Mouse (Mus musculus) cerebellum, adult (tissue): ENCODE results near the gene Gstm1.
"Not testable (repeated sequence)": the region's sequence is repeated elsewhere in the genome, so short reads cannot be mapped to it uniquely, and the experiment has no call there.

Experiments used
- ATAC-seq: cut with Nextera tagmentation; 2 replicates; pipeline ENCODE4 v1.9.2; 2017; ENCODE audit warnings: mild to moderate bottlenecking, moderate library complexity, mixed read lengths; ENCODE audit not compliant: insufficient number of reproducible peaks, low FRiP score, low TSS enrichment

Gstm1 gene

GRCm38 (mm10) chr3:108018190-108018820 is 532 bp upstream of the Gstm1 start:
- no peak for ATAC-seq

DNA sequence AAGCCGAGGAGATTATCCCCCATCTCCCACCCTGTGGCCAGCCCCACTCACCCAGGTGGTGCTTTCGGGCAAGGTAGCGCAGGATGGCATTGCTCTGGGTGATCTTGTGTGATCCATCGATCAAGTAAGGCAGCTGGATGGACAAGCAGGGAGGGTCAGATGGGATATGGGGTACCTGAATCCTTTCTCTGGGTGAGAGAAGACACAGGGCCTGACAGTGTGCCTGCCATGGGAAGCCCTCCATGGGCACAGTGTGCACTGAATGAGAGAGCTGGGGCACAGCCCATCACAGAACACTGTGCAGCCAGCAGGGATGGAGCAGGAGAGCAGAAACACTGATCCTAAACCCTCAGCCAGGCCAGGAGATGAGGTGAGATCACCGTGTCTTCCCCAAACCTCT is 1.3 kb downstream of the Gstm1 start:
- ATAC-seq = not testable (repeated sequence)

- ATAC-seq = no peak
These were observed 2.8 kb downstream of the Gstm1 start for GRCm38 (mm10) chr3:108014974-108015346.

- no peak for ATAC-seq
These were observed 3.4 kb downstream of the Gstm1 start for GRCm38 (mm10) chr3:108014098-108014973.

DNA sequence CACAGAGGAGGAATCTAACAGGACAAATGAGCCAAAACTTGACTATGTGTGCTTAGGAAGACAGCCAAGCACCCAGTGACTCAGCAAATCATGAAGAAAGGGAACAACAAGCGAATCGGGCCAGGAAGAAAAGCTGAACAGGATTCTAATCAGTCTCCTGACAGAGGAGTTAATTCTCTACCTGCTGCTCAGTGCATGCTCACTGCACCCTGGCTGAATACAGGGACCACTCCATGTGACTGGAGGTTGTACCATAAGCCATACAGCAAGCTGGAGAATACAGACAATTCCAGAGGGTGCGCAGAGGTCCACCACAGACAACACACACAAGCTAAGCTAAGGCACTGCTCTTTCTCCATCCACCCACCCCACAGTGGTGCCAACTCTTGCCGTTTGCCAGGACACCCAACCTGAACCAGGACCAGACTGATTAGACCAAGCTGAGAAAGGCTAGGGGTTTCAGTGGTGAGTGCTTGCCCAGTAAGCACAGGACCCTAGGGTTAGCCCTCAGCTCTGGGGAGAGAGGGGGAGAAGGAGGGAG is 4.4 kb downstream of the Gstm1 start:
- no peak for ATAC-seq

DNA sequence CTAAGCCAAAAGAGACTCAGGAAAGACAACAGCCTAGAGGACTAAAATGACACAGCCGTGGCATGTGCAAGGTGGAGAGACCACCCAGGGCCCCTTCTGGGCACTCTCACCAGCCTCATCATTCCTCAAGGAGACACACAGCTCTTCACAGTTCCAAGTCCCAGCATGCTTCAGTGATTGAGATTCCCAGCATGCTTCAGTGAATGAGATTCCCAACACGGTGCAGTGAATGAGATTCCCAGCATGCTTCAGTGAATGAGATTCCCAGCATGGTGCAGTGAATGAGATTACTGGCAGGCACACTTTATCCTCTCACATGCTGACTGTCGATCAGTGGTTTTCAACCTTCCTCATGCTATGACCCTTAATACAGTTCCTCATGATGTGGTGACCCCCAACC is 6.2 kb downstream of the Gstm1 start:
- no peak for ATAC-seq

- no peak for ATAC-seq
These were observed 7.5 kb downstream of the Gstm1 start for GRCm38 (mm10) chr3:108010286-108010685.

- no peak for ATAC-seq
These were observed 15.8 kb downstream of the Gstm1 start for GRCm38 (mm10) chr3:108002021-108002420.

- no peak for ATAC-seq
These were observed 18.3 kb downstream of the Gstm1 start for GRCm38 (mm10) chr3:107999491-107999890.

DNA sequence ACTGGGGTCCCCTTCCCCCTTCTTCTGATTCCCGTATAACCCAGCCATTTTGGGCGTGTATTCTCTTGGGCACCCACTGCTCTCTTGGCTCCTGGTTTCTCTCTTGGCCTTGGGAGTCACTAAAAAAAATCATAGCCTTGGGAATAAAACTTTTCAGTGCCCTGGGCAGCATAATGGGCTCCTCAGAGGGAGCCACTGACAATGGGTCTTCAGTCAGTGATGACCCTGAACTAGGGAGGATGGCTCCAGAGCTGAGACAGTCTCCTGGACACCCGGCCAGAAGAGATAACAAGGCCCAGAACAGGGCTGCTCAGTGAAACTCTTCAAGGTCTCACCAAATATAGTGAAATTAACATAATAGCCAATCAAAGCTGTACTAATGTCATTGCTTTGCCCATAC is 19.2 kb downstream of the Gstm1 start:
- ATAC-seq = no peak

DNA sequence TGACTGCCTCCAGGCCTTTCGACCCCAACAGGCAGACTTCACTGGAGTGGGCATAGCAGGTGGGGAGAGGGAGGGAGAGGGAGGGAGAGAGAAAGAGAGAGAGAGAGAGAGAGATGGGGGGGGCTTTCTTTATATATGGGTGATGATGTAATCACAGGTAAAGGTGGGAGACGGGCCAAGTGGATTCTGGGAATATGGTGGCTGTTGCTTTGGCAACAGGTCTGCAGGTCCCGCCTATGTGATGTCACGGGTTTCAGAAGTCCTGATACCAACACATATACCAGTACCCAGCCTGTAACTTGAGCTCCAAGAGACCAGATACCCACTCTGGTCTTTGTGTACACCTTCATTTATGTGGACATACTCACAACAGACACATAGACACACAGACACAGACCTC is 21.2 kb downstream of the Gstm1 start:
- ATAC-seq = no peak

DNA sequence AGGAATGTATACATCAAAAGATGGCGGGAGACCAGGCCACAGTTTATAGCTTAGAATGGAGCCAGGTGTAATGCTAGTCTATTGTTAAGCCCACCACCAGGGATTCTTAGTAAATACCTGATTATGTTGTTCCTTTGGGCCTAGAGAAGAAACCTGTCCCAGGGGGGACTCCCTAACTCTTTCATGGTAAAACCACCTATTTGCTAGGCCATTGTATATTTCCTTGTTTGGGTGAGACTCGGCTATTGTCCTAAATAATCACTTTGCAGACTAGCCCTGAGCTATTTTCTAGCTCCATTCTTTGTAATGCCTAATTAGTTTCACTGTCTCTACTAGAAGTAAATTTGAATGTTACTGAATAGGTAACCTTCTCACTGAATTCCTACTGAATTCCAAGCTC is 21.8 kb downstream of the Gstm1 start:
- not testable (repeated sequence) for ATAC-seq

DNA sequence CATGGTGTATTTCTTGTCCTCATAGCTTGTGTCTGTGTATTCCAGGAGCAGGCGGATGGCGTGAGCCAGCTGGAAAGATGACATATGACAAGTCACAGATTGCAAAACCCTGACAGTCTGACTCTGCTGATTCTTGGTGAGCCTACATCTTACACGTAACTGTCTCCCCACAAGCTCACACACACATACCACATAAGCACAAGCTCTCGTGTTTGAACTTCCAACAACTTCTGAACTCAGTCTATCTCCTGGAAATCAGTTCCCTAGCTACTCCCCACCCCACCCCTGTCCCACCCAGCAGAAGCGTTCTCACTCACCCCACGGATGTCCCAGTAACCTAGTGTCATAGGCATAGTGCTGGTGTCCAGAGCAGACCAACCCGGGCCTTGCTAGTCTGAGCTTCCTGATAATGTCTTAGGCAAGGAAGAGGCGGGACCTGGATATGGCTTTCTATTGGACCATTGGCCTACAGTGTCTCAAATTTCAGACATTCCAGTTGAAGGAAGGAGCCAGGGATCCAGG is 31.7 kb downstream of the Gstm1 start, which contains the start of gene Gstm2:
TSS of gene Gstm2 (minus strand) at position 413 of the 522 bp plus-strand sequence.
- no peak for ATAC-seq

GRCm38 (mm10) chr3:107985141-107985540 is 32.6 kb downstream of the Gstm1 start:
- not testable (repeated sequence) for ATAC-seq

DNA sequence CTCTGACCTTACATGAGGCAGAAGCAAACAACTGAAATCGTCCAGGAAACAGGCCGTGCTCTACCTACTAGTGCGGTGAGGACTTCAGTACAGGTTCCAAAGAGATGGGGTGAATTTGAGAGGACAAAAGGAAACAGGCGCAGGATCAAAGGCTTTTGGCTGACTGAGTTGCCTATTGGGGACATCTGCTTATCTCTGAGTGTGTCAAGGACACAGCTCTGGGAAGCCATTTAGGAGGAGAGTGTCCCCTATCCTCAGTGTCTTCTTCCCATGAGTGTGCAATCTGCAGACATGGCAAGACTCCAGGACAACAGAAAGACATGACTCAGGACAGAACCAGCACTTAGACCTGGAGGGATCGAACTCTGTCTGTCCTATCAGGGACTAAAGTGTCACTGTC is 33.3 kb downstream of the Gstm1 start:
- no peak for ATAC-seq

DNA sequence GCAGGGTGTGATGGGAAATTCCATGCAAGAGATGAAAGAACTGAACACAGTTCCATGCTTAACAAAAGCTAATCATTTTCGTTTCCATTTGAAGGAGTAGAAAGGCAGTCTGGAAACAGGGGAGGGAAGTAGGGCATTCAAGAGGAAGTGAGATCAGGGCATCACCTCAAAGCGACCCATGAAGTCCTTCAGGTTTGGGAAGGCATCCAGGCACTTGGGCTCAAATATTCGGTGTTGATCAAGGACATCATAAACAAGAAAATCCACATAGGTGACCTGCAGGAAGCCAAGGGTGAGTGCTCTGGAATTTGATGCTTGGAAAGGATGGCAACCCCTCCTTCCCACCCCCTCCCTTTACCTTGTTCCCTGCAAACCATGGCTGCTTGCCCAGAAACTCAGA is 34.0 kb downstream of the Gstm1 start:
- ATAC-seq = no peak

DNA sequence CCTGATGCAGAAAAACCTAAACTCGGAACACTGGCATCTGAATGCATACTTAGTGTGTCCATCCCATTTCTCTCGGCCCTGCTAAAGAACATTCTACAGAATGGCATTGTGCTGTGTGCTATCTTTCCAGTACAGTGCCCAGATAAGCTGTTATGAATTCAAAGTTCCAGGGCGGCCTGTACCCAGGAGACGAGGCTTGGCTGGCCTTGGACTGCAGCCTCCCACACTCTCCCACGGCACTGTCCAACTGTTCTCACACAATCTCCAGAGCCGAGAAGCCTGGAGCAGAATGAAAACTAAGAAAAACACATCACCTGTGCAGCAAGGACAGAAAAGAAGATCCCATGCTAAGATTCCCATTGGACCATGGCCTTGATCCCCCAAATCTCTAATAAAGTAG is 35.0 kb downstream of the Gstm1 start:
- ATAC-seq = no peak

DNA sequence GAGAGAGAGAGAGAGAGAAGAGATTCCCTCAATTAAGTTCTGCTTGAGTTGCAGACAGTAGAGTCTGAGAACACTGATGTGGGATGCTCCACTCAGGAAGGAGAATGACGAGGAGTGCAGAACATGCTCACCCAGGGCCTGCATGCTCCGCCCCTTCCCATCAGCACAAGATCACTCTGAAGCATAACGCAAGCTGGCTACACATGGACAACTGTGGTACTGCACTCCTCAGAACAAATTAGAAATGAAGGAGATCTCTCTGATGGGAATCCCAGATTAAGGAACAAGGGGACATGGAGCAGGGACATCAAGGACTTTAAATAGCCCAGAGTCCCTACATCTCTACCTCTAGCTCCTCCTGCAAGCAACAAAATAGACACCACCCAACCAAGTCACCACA is 36.5 kb downstream of the Gstm1 start:
- ATAC-seq = no peak

DNA sequence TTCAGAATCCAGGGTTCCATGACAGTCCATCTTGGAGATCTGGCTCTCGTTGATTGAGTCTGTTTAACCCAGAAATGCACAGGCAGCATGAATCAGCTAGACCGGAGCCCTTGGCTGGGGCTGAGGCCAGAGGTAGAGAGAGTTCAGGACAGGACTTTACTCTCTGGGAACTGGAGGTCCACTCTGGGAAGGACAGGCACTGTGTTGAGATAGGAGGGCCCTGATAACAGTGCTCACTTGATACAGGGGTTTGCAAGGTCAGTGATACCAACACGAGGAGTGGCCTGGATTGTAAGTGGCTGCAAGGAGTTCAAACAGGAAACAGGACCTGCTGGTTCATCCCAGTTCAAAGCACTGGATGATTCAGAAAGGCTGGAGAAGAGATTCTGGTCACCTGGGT is 40.1 kb downstream of the Gstm1 start:
- ATAC-seq = no peak

DNA sequence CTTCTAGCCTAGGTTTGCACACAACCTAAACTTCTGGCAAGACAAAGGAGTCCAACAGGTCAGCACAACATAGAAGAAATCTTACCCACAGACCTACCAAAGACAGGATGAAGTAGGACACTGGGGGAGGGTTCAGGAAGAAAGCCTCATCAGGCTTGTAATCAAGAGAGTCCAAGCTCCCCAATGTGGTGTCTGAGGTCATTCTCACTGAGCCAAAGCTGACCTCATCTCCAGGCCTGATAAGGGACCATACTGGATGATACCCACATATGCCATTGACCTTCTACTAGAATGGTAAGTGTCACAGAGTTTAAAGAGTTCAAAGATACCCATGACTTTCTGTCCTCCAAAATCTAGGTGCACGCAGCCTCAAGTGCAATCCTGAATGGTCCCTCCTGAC is 43.5 kb downstream of the Gstm1 start:
- no peak for ATAC-seq

GRCm38 (mm10) chr3:107972070-107972469 is 45.7 kb downstream of the Gstm1 start:
- ATAC-seq = no peak
